Mouse (Mus musculus) brown adipose tissue, adult 24 weeks (tissue): ENCODE measurements around the gene Arhgef18. TPM values are rescaled to one million over a fixed set of nuclear protein-coding genes. Genes with fewer than 3 reads are reported as not detected.

Experiments
- H3K27ac ChIP-seq: fragments of 200-500 bp; replicated peaks from 2 replicates; pipeline ENCODE4 v1.5.1; 2012; ENCODE audit warnings: low read depth, mild to moderate bottlenecking, low read length
- H3K4me1 ChIP-seq: fragments of 200-500 bp; 2 replicates; pipeline ENCODE4 v1.6.1; 2012; ENCODE audit warnings: low read length, mixed read lengths; ENCODE audit not compliant: control insufficient read depth, insufficient read depth, insufficient read length
- H3K4me3 ChIP-seq: fragments of 200-500 bp; 2 replicates; pipeline ENCODE4 v1.5.1; 2012; ENCODE audit warnings: low read depth, mild to moderate bottlenecking, low read length, moderate library complexity; ENCODE audit not compliant: insufficient read depth
- polyA plus RNA-seq: library from polyadenylated mRNA; stranded (reverse); fragments of >200 nt; gene quantifications from 2 replicates; pipeline ENCODE4 v1.2.4, GENCODE M21; 2012; ENCODE audit not compliant: missing spikeins, insufficient read depth, insufficient read length

Gene Arhgef18
- polyA plus RNA-seq, 1 experiment = 9.0 TPM

DNA sequence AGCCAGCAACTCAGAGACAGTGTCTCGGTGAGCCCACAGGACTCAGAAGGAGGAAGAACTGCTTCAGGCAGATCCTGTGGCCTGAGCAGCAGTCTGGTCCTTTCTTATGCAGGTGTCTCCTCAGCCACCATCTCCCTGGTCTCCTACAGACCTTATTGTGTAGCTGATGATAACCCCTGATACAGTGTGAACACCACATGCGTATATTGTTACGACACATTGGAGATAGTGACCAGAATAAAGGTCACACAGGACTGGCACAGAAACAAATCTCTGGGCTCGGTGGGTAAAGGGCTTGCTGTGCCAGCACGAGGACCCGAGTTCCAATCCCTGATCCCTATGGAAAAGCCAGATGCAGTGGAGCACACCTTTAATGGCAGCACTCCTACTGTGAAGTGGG is 22.9 kb downstream of the Arhgef18 start:
- peaks cover 19% of the 10 kb centered on the region for H3K4me1 ChIP-seq
- no peak overlapping the region for H3K4me3 ChIP-seq
- H3K27ac ChIP-seq = no peak overlapping the region

DNA sequence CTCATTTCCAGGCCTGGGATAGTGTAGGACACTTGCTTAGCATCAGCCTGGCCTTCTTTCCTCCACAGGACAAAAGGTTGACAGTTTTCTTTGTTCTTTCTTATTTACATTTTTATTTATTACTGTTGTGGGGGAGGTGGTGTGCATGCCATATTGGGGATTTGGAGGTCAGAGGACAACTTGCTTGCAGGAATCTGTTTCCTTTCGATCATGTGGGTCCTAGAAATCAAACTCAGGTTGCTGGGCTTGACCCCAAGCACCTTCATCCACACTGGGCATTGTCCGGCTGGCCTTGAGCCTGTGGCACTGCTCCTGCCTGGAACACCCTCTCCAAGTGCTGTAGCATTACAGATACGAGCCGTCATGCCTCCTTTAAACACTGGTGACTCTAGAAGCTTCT is 24.0 kb downstream of the Arhgef18 start:
- Histone ChIP-seq H3K4me1 (peaks cover 13% of the 10 kb centered on the region), H3K4me3 (no peak overlapping the region), H3K27ac (no peak overlapping the region)

GRCm38 (mm10) chr8:3417455-3417854 is 24.6 kb downstream of the Arhgef18 start:
- Histone ChIP-seq H3K4me3 (no peak overlapping the region), H3K27ac (no peak overlapping the region), H3K4me1 (peaks cover 13% of the 10 kb centered on the region)

- no peak overlapping the region for H3K4me3 ChIP-seq
- H3K27ac ChIP-seq = no peak overlapping the region
- H3K4me1 ChIP-seq = peaks cover 13% of the 10 kb centered on the region
Measured at GRCm38 (mm10) chr8:3418101-3418500, 25.3 kb downstream of the Arhgef18 start.

DNA sequence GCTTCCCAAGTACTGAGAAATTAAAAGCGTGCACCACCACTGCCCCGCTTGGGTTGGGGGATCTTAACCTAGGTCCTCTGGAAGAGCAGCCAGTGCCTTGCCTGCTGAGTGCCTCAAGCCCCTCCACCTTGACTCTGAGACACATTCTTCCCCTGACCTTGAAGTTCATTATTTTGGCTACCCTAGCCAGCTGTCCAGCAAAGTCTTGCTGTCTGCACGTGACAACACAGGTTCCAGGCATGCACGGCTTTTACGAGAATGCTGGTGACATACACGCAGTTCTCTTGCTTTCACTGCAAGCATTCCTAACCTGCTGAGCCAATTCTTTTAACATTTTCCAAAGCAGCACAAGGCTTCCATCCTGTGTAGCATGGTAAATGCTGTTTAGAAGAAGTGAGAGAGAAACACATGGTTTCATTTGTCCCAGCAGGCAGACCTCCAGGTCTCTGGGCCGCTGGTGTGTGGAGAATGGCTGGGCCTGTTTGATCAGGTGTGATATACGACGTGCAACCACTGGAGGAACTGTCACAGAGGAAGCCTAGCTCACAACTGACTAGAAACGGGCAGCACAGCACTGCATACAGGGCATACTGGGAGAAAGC is 27.4 kb downstream of the Arhgef18 start:
- Histone ChIP-seq H3K4me3 (no peak overlapping the region), H3K27ac (no peak overlapping the region)

DNA sequence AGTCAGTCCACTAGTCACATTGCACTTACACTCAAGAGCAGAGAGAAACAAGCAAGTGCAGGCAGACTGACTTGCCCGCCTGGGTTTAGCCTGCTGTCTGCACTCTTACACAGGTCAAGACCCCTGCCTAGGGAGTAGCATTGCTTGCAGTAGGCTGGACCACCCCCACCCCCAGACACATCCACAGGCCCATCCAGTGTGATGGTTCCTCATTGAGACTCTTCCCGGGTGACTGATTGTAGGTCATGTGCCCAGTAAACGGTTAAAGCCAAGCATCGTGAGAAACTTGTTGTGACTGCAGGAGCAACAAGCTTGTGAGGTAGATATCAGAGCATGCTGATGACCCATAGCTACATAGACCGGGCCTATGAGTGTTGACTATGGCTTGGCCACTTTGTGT is 28.7 kb downstream of the Arhgef18 start:
- Histone ChIP-seq H3K4me3 (no peak overlapping the region), H3K27ac (no peak overlapping the region), H3K4me1 (peaks cover 13% of the 10 kb centered on the region)

More for the DNA sequence above, 27.4 kb downstream of the Arhgef18 start:
- peaks cover 10% of the 10 kb centered on the region for H3K4me1 ChIP-seq

DNA sequence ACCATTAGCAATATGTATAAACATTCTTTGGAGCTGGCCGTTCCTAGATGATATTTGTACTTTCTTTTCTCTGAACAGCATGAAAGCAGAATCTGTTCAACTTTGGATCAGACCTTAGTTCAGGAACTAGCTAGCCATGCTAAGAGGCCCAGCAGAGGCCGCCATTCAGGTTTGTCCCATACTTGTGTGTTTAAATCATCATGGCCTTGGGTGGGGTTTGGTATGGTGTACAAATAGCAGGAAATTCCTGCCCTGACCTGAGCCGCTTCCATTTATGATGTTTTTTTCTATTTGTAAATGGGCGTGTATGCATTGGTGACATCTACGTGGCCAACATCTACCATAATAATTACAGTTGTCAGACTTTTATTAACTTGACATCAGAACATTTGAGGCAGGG is 32.4 kb downstream of the Arhgef18 start:
- Histone ChIP-seq H3K4me1 (peaks cover 4% of the 10 kb centered on the region; the same call in 1 of the 2 replicates), H3K27ac (peak overlapping the region; percentile 96), H3K4me3 (no peak overlapping the region)

DNA sequence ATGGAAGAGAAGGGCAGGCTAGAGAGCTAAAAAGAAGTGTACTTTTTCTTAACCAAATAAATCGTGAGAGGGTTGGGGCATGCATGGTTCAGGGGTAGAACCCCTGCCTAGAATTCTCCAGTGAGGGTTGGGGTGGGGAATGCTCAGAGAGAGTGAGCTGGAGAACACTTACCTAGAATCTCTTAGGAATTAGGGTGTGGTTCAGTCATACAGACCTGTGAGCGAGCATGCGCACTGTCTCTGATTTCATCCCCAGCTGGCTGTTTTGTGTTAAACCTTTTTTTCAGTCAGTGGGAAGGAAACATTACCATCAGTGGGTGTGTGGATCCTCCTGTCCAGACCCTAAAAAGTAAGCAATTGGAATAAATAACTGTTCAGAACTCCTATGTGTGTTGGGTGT is 33.4 kb downstream of the Arhgef18 start:
- Histone ChIP-seq H3K27ac (0 out of 2 replicates have a peak overlapping the region, but pooled peaks have one; percentile 26), H3K4me3 (no peak overlapping the region), H3K4me1 (peaks cover 4% of the 10 kb centered on the region; the same call in 1 of the 2 replicates)

- peaks cover 4% of the 10 kb centered on the region; the same call in 1 of the 2 replicates for H3K4me1 ChIP-seq
- no peak overlapping the region for H3K27ac ChIP-seq
- no peak overlapping the region for H3K4me3 ChIP-seq
Measured at GRCm38 (mm10) chr8:3428426-3428825, 35.6 kb downstream of the Arhgef18 start.

DNA sequence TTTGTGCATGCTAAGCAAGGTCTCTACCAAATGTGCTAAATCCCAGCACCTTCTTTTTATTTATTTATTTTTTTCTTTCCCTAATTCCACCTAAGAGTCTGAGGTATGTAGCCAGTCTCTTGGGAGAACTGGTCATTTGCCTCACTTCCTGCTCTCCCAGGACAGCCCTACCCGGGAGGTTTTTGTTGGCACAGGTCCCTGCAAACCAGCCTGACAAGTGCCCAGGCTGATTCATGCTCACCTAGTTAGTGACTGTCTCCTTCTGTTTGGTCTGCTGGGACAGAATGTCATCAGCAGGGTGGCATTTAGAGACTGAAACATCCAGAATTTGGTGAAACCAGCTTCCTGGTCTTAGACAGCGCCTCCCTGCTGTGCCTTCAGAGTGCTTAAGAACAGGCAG is 37.2 kb downstream of the Arhgef18 start:
- Histone ChIP-seq H3K27ac (0 out of 2 replicates have a peak overlapping the region, but pooled peaks have one; percentile 5), H3K4me1 (peaks cover 4% of the 10 kb centered on the region; the same call in 1 of the 2 replicates), H3K4me3 (no peak overlapping the region)

DNA sequence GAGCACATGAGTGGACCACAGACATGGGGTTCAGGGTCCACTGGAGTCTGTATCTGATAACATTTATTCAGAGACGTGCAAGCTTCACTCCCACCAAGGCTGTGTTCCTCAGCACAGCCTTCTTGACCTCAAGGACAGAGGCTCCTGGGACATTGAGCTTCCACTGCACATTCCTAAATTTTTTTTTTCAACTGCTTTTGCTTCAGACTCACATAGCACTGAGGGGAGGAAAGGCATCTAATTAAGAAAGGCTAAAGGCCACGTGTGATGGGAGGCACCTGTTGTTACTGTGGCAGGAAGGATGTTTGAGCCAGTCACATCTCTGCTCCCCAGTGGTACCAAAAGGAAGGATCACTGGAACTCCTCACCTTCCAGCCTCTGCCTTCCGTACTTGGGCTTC is 38.3 kb downstream of the Arhgef18 start:
- Histone ChIP-seq H3K27ac (no peak overlapping the region), H3K4me3 (no peak overlapping the region), H3K4me1 (peaks cover 2% of the 10 kb centered on the region; the same call in 1 of the 2 replicates)

DNA sequence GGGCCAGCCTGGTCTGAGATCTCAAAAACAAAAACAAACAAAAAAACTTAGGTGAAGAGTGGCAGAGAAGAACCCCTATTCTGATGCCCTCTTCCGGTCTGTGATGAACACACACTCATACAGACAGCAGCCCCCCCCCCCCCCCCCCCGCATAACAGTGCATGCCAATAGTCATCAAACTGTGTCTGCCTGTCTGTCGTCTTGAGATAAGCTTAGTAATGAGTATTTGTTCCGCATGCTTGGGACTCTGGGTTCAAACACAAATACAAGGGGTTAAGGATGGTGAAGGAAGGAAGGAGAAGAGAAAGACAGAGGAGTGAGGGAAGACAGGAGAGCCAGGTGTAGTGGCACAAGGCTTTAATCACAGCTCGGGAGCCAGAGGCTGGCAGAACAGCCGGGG is 43.7 kb downstream of the Arhgef18 start:
- no peak overlapping the region for H3K27ac ChIP-seq
- no peaks in the 10 kb centered on the region for H3K4me1 ChIP-seq
- no peak overlapping the region for H3K4me3 ChIP-seq

- Histone ChIP-seq H3K27ac (no peak overlapping the region), H3K4me3 (no peak overlapping the region), H3K4me1 (no peaks in the 10 kb centered on the region)
Measured at GRCm38 (mm10) chr8:3439510-3439909, 46.7 kb downstream of the Arhgef18 start.

GRCm38 (mm10) chr8:3449226-3449625 is 56.4 kb downstream of the Arhgef18 start:
- no peak overlapping the region for H3K4me3 ChIP-seq
- H3K27ac ChIP-seq = no peak overlapping the region
- H3K4me1 ChIP-seq = no peaks in the 10 kb centered on the region

GRCm38 (mm10) chr8:3450670-3451069 is 57.9 kb downstream of the Arhgef18 start:
- Histone ChIP-seq H3K4me1 (no peaks in the 10 kb centered on the region), H3K4me3 (no peak overlapping the region), H3K27ac (no peak overlapping the region)

DNA sequence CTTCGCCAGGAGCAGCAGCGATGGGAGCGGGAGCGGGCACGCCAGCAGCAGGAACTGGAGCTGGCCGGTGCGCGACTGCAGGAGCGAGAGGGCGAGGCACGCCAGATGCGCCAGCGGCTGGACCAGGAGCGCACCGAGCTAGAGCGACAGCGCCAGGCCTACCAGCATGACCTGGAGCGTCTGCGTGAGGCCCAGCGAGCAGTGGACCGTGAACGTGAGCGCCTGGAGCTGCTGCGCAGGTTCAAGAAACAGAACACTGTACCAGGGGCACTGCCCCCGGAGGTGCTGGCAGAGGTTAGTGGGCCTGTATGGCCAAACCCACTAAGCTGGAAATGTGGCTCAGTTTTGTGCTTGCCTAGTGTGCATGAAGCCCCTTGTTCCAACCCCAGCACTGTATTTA is 59.2 kb downstream of the Arhgef18 start:
- Histone ChIP-seq H3K4me3 (no peak overlapping the region), H3K27ac (no peak overlapping the region), H3K4me1 (no peaks in the 10 kb centered on the region)
